Mouse (Mus musculus) heart, postnatal 0 days (tissue): ENCODE results near the gene Gldc.

Experiments used
- CTCF ChIP-seq: IDR thresholded peaks from 2 replicates; pipeline ENCODE4 v1.5.1; 2016; ENCODE audit warnings: antibody characterized with exemption, control low read depth, low read depth
- EP300 ChIP-seq: IDR thresholded peaks from 2 replicates; pipeline ENCODE4 v1.6.1; 2016; ENCODE audit warnings: antibody characterized with exemption, low read depth

- TF ChIP-seq EP300 (no peak), CTCF (no peak)
Measured at GRCm38 (mm10) chr19:30160021-30160420, 15.2 kb downstream of the Gldc start.
